Mouse (Mus musculus): Measurements from ENCODE around the gene Fxyd7.

Gene Fxyd7

GRCm38 (mm10) chr7:31051321-31052021, at the start of gene Fxyd7:
TSS of gene Fxyd7 (minus strand) at chr7:31051467.
- DNase-seq (ENCODE audit: low spot score), result no peak

- DNase-seq (ENCODE audit: low spot score), result no peak
These were observed 49.5 kb upstream of the Fxyd7 start for GRCm38 (mm10) chr7:31100786-31101185.

GRCm38 (mm10) chr7:31099612-31099982, 48.3 kb upstream of the Fxyd7 start:
- no peak for DNase-seq (ENCODE audit: low spot score)

GRCm38 (mm10) chr7:31098697-31099611, 47.7 kb upstream of the Fxyd7 start:
- no peak for DNase-seq (ENCODE audit: low spot score)

- DNase-seq (ENCODE audit: low spot score), result peak; percentile 96
These were observed 46.4 kb upstream of the Fxyd7 start for GRCm38 (mm10) chr7:31097583-31098248.

- DNase-seq (ENCODE audit: low spot score), result no peak
These were observed 45.8 kb upstream of the Fxyd7 start for GRCm38 (mm10) chr7:31096892-31097564.

- DNase-seq (ENCODE audit: low spot score), result no peak
These were observed 43.7 kb upstream of the Fxyd7 start for GRCm38 (mm10) chr7:31094774-31095501.

GRCm38 (mm10) chr7:31089721-31090120, 38.5 kb upstream of the Fxyd7 start:
- no peak for DNase-seq (ENCODE audit: low spot score)

GRCm38 (mm10) chr7:31088206-31088605, 36.9 kb upstream of the Fxyd7 start:
- DNase-seq (ENCODE audit: low spot score), result no peak

- DNase-seq (ENCODE audit: low spot score), result no peak
These were observed 36.0 kb upstream of the Fxyd7 start for GRCm38 (mm10) chr7:31087262-31087661.

- no peak for DNase-seq (ENCODE audit: low spot score)
These were observed 35.0 kb upstream of the Fxyd7 start for GRCm38 (mm10) chr7:31086175-31086755.

- no peak for DNase-seq (ENCODE audit: low spot score)
These were observed 33.9 kb upstream of the Fxyd7 start for GRCm38 (mm10) chr7:31085171-31085570.

GRCm38 (mm10) chr7:31084140-31084539, 32.9 kb upstream of the Fxyd7 start:
- no peak for DNase-seq (ENCODE audit: low spot score)

GRCm38 (mm10) chr7:31082831-31083588, 31.7 kb upstream of the Fxyd7 start:
- peak; percentile 42 for DNase-seq (ENCODE audit: low spot score)

GRCm38 (mm10) chr7:31082106-31082505, 30.8 kb upstream of the Fxyd7 start:
- no peak for DNase-seq (ENCODE audit: low spot score)

GRCm38 (mm10) chr7:31081106-31081505, 29.8 kb upstream of the Fxyd7 start:
- no peak for DNase-seq (ENCODE audit: low spot score)

GRCm38 (mm10) chr7:31080611-31081010, 29.3 kb upstream of the Fxyd7 start:
- no peak for DNase-seq (ENCODE audit: low spot score)

- no peak for DNase-seq (ENCODE audit: low spot score)
These were observed 28.4 kb upstream of the Fxyd7 start for GRCm38 (mm10) chr7:31079670-31080069.

GRCm38 (mm10) chr7:31077885-31078445, 26.7 kb upstream of the Fxyd7 start:
- peak; percentile 84 for DNase-seq (ENCODE audit: low spot score)

- no peak for DNase-seq (ENCODE audit: low spot score)
These were observed 26.2 kb upstream of the Fxyd7 start for GRCm38 (mm10) chr7:31077470-31077869.

Measured in embryo, embryonic 10 days (tissue).